Mouse (Mus musculus) left cerebral cortex, adult 2 months (tissue): ENCODE measurements around the gene Rab21. TPM values are rescaled to one million over a fixed set of nuclear protein-coding genes. Genes with fewer than 3 reads are reported as not detected.

ENCODE experiments used
- DNase-seq, 2 experiments: peaks; one replicate each; pipeline ENCODE4 v3.0.0; 2021 to 2022; ENCODE audit warnings: low spot score in 2 of 2, mixed read lengths in 1 of 2; ENCODE audit errors: extremely low spot score in 1 of 2
- H3K27ac ChIP-seq: fragments of 200-600 bp; 2 replicates; pipeline ENCODE4 v1.8.1; 2022
- H3K4me3 ChIP-seq: fragments of 200-600 bp; 2 replicates; pipeline ENCODE4 v1.8.1; 2022
- CTCF ChIP-seq: fragments of 200-600 bp; IDR thresholded peaks from 2 replicates; pipeline ENCODE4 v1.8.1; 2022; ENCODE audit warnings: antibody characterized with exemption, mild to moderate bottlenecking, moderate library complexity
- intact Hi-C: fragments of 180-260 bp; cut with DNase I; formaldehyde crosslinking; loops from one replicate; pipeline ENCODE4 v1.15.1; 2025
- long read RNA-seq, 2 experiments: library from polyadenylated mRNA; stranded (forward); transcript quantifications; one replicate each; pipeline ENCODE4 v2.0.0; 2021; ENCODE audit warnings: borderline mapping rate in 2 of 2
- total RNA-seq, 2 experiments: library from RNA; stranded (reverse); gene quantifications; 2 replicates each; pipeline ENCODE4 v1.2.3; 2021

Gene Rab21
- total RNA-seq: 10 to 100 TPM; 53.1 to 57.6 TPM
- long read RNA-seq, experiment 1, full-length matches to known transcripts: 103 of 117 reads
- long read RNA-seq, experiment 1, partial matches to known transcripts: 4 of 117 reads
- long read RNA-seq, experiment 1, other reads (novel, unspliced or antisense): 10 of 117 reads
- long read RNA-seq, experiment 2, full-length matches to known transcripts: 79 of 89 reads
- long read RNA-seq, experiment 2, partial matches to known transcripts: 6 of 89 reads
- long read RNA-seq, experiment 2, other reads (novel, unspliced or antisense): 4 of 89 reads

- peak within 1 kb of the TSS; percentile 75 for H3K4me3 ChIP-seq
- no peak for TF ChIP-seq CTCF
- DNase-seq: peak; percentile 97 to 99
- intact Hi-C loops: loop anchor here (1.0 to 2.0 kb wide), 2 partner anchors 64 to 69 kb away; partner anchors contain the start of genes Tbc1d15, Thap2 and Zfc3h1
- H3K27ac ChIP-seq: peak within 1 kb of the TSS; percentile 99
These were observed at the start of gene Rab21 for GRCm38 (mm10) chr10:115315473-115316171. Gene Rab21 (minus strand): TSS chr10:115315594.

GRCm38 (mm10) chr10:115363151-115363550 is 47.8 kb upstream of the Rab21 start:
- H3K27ac ChIP-seq: peak overlapping the region; percentile 90; the same call in 1 of the 2 replicates
- no peak for DNase-seq
- no peak overlapping the region for H3K4me3 ChIP-seq
- intact Hi-C loops: no loop called here
- TF ChIP-seq CTCF: no peak

GRCm38 (mm10) chr10:115362623-115362964 is 47.2 kb upstream of the Rab21 start:
- no peak for TF ChIP-seq CTCF
- no peak for DNase-seq
- intact Hi-C loops: loop anchor here (1.0 kb wide), 1 partner anchor 22 kb away; the partner anchor contains the start of genes Thap2 and Zfc3h1
- peak overlapping the region; percentile 90 for H3K27ac ChIP-seq
- H3K4me3 ChIP-seq: peak overlapping the region; percentile 66

GRCm38 (mm10) chr10:115361840-115362622 is 46.6 kb upstream of the Rab21 start, which contains the start of gene Tmem19:
Gene Tmem19 (minus strand): TSS chr10:115362501.
- Histone ChIP-seq H3K4me3 (peak within 1 kb of the TSS; percentile 66), H3K27ac (peak within 1 kb of the TSS; percentile 90)
- TF ChIP-seq CTCF: peak; percentile 20; the same call in 1 of the 2 replicates
- intact Hi-C loops: loop anchor here (1.0 kb wide), 1 partner anchor 22 kb away; the partner anchor contains the start of genes Thap2 and Zfc3h1
- peak; percentile 93 to 95 for DNase-seq

GRCm38 (mm10) chr10:115359066-115359465 is 43.7 kb upstream of the Rab21 start:
- H3K4me3 ChIP-seq: no peak overlapping the region
- intact Hi-C loops: no loop called here
- DNase-seq: no peak
- H3K27ac ChIP-seq: no peak overlapping the region
- TF ChIP-seq CTCF: no peak

- TF ChIP-seq CTCF: no peak
- DNase-seq: no peak
- H3K4me3 ChIP-seq: no peak overlapping the region
- intact Hi-C loops: no loop called here
- H3K27ac ChIP-seq: no peak overlapping the region
These were observed 43.0 kb upstream of the Rab21 start for GRCm38 (mm10) chr10:115358216-115358919.

- no peak for TF ChIP-seq CTCF
- DNase-seq: no peak
- intact Hi-C loops: no loop called here
- no peak overlapping the region for H3K4me3 ChIP-seq
- H3K27ac ChIP-seq: no peak overlapping the region
These were observed 40.7 kb upstream of the Rab21 start for GRCm38 (mm10) chr10:115356106-115356505.

- TF ChIP-seq CTCF: no peak
- Histone ChIP-seq H3K27ac (no peak overlapping the region), H3K4me3 (no peak overlapping the region)
- no peak for DNase-seq
- intact Hi-C loops: no loop called here
These were observed 39.6 kb upstream of the Rab21 start for GRCm38 (mm10) chr10:115355016-115355415.

GRCm38 (mm10) chr10:115354553-115354952 is 39.2 kb upstream of the Rab21 start:
- TF ChIP-seq CTCF: no peak
- Histone ChIP-seq H3K4me3 (no peak overlapping the region), H3K27ac (no peak overlapping the region)
- no peak for DNase-seq
- intact Hi-C loops: no loop called here

GRCm38 (mm10) chr10:115350810-115351397 is 35.5 kb upstream of the Rab21 start:
- TF ChIP-seq CTCF: no peak
- Histone ChIP-seq H3K27ac (no peak overlapping the region), H3K4me3 (no peak overlapping the region)
- DNase-seq: no peak
- intact Hi-C loops: no loop called here

GRCm38 (mm10) chr10:115349509-115349908 is 34.1 kb upstream of the Rab21 start:
- intact Hi-C loops: no loop called here
- no peak for TF ChIP-seq CTCF
- Histone ChIP-seq H3K4me3 (no peak overlapping the region), H3K27ac (no peak overlapping the region)
- DNase-seq: no peak
